Mouse (Mus musculus) midbrain, postnatal 0 days (tissue): ENCODE data around the gene Zfp963. TPM values are rescaled to one million over a fixed set of nuclear protein-coding genes. Genes with fewer than 3 reads are reported as not detected.

ENCODE experiments used
- ATAC-seq: fragments of 200-750 bp; cut with Nextera tagmentation; 2 replicates; pipeline ENCODE4 v1.8.0; 2017; ENCODE audit warnings: moderate number of reproducible peaks, mild to moderate bottlenecking, moderate TSS enrichment, moderate library complexity; ENCODE audit not compliant: low FRiP score
- DNase-seq: peaks from one replicate; pipeline ENCODE4 v3.0.0-alpha.2; 2015; ENCODE audit warnings: low spot score
- H3K27ac ChIP-seq: fragments of 300-500 bp; sonication (generic); 2 replicates; pipeline ENCODE4 v1.5.1; 2014; ENCODE audit warnings: low read depth, mild to moderate bottlenecking, low read length, mixed read lengths
- H3K27me3 ChIP-seq: fragments of 300-500 bp; sonication (generic); 2 replicates; pipeline ENCODE4 v1.6.1; 2014; ENCODE audit warnings: low read length, control low read depth, mixed read lengths; ENCODE audit not compliant: insufficient read depth
- H3K36me3 ChIP-seq: fragments of 300-500 bp; sonication (generic); 2 replicates; pipeline ENCODE4 v1.6.1; 2014; ENCODE audit warnings: low read length, control low read depth, mixed read lengths; ENCODE audit not compliant: insufficient read depth
- H3K4me1 ChIP-seq: fragments of 300-500 bp; sonication (generic); 2 replicates; pipeline ENCODE4 v1.6.1; 2014; ENCODE audit warnings: mild to moderate bottlenecking, control low read depth, antibody characterized with exemption, low read length, mixed read lengths; ENCODE audit not compliant: insufficient read depth
- H3K4me2 ChIP-seq: fragments of 300-500 bp; sonication (generic); 2 replicates; pipeline ENCODE4 v1.6.1; 2014; ENCODE audit warnings: low read depth, mild to moderate bottlenecking, low read length, mixed read lengths; ENCODE audit not compliant: poor library complexity, severe bottlenecking
- H3K4me3 ChIP-seq: fragments of 300-500 bp; sonication (generic); 2 replicates; pipeline ENCODE4 v1.5.1; 2014; ENCODE audit warnings: low read depth, mild to moderate bottlenecking, low read length, moderate library complexity
- H3K9ac ChIP-seq: fragments of 300-500 bp; sonication (generic); replicated peaks from 2 replicates; pipeline ENCODE4 v1.6.1; 2014; ENCODE audit warnings: mild to moderate bottlenecking, low read length, moderate library complexity, mixed read lengths; ENCODE audit not compliant: poor library complexity, severe bottlenecking
- H3K9me3 ChIP-seq: fragments of 300-500 bp; sonication (generic); 2 replicates; pipeline ENCODE4 v1.6.1; 2016; ENCODE audit warnings: low read length, control low read depth
- CTCF ChIP-seq: IDR thresholded peaks from 2 replicates; pipeline ENCODE4 v1.5.1; 2016; ENCODE audit warnings: antibody characterized with exemption, mild to moderate bottlenecking
- WGBS: fragments of 180-500 bp; shearing (Covaris S2); extraction: QIAGEN DNeasy Blood & Tissue Kit; methylation state at CpG from one replicate; pipeline ENCODE4 v1.1.7; 2014; 5-methylcytosine and 5-hydroxymethylcytosine counted together
- polyA plus RNA-seq: library from polyadenylated mRNA; unstranded; fragments of >200 nt; fragmentation: Nextera tagmentation; extraction: Ambion mirVana; gene quantifications from 2 replicates; pipeline ENCODE4 v1.2.1, GENCODE M21; 2015
- total RNA-seq: library from RNA; depleted of rRNA; stranded (reverse); fragments of >200 nt; gene quantifications from 2 replicates; pipeline ENCODE4 v1.2.3, GENCODE M21; 2014

Gene Zfp963
- total and polyA plus RNA-seq, 2 experiments from 2014 or later: 3.3 to 5.5 TPM

DNA sequence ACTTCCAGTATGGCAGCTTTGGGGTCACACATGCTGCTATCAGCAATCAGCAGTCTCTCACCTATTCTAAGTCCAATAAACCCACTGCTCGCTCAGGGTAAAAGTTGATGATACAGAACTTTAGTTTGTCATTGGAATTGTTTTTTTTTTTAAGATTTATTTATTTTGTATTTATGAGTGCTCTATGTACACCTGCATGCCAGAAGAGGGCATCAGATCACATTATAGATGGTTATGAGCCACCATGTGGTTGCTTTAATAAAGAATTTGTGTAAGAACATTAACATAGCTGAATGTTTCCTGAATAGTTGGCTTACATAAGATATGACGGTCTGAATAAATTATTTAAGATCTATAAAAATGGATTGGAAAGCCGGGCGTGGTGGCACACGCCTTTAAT is 8.5 kb upstream of the Zfp963 start:
- WGBS: 94% methylated on average over 5 of the region's 5 CpGs
- Histone ChIP-seq H3K4me1 (no peaks in the 10 kb centered on the region), H3K27ac (no peak overlapping the region), H3K9me3 (no peaks in the 10 kb centered on the region), H3K9ac (no peak overlapping the region), H3K4me3 (no peak overlapping the region), H3K27me3 (no peaks in the 10 kb centered on the region), H3K36me3 (peaks cover 17% of the 10 kb centered on the region; the same call in 1 of the 2 replicates), H3K4me2 (no peak overlapping the region)
- ATAC-seq: no peak
- TF ChIP-seq CTCF: peak; percentile 52
- no peak for DNase-seq

DNA sequence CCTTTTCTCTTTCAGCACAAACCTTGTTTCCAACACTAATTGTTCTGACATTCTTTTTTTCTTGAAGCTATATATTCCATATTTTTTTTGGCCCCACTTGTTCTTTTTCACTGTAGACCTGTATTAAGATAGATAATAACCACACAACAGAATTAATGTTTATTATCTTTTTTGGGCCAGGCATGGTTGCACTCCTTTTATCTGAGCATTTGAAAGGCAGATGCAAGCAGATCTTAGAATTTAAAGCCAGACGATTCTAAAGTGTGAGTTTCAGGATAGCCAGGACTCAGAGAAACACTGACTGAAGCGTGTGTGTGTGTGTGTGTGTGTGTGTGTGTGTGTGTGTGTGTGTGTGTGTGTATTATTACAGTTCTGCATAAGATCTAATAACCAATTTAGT is 2.7 kb upstream of the Zfp963 start:
- Histone ChIP-seq H3K27me3 (no peaks in the 10 kb centered on the region), H3K9ac (no peak overlapping the region), H3K4me3 (no peak overlapping the region), H3K4me2 (no peak overlapping the region), H3K36me3 (peaks cover 6% of the 10 kb centered on the region; the same call in 1 of the 2 replicates), H3K27ac (no peak overlapping the region), H3K4me1 (peaks cover 5% of the 10 kb centered on the region), H3K9me3 (no peaks in the 10 kb centered on the region)
- WGBS: 88% methylated on average over 2 of the region's 2 CpGs
- DNase-seq: no peak
- no peak for ATAC-seq
- no peak for TF ChIP-seq CTCF

DNA sequence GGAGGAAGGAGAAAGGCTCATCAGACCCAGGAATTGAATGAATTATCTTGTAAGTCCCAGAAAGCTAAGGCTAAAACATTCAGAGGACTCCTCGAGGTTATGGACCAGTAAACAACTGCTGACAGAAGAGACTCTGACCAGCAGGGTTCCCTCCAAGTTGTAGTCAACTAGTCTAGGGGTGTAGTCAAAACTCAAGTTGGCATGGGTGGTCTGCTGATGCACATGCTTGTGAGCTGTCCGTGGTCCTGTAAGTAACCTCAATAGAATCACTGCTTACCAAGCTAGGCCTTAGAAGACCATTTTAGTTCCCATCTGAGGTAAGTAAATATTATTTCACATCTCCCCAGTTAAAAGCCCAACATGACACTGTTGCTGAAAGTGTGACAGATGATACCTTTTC is 8.5 kb downstream of the Zfp963 start:
- Histone ChIP-seq H3K9me3 (no peaks in the 10 kb centered on the region), H3K4me3 (no peak overlapping the region), H3K27me3 (no peaks in the 10 kb centered on the region), H3K36me3 (peaks cover 8% of the 10 kb centered on the region), H3K4me1 (no peaks in the 10 kb centered on the region), H3K4me2 (no peak overlapping the region), H3K9ac (no peak overlapping the region), H3K27ac (no peak overlapping the region)
- TF ChIP-seq CTCF: no peak
- 88% methylated on average over 2 of the region's 2 CpGs for WGBS
- DNase-seq (no peak), ATAC-seq (no peak)

- Histone ChIP-seq H3K4me1 (no peaks in the 10 kb centered on the region), H3K36me3 (peaks cover 8% of the 10 kb centered on the region), H3K9ac (no peak overlapping the region), H3K9me3 (no peaks in the 10 kb centered on the region), H3K4me3 (no peak overlapping the region), H3K27me3 (no peaks in the 10 kb centered on the region), H3K27ac (no peak overlapping the region), H3K4me2 (no peak overlapping the region)
- no peak for TF ChIP-seq CTCF
- 91% methylated on average over 6 of the region's 6 CpGs for WGBS
- DNase-seq (no peak), ATAC-seq (no peak)
Measured at GRCm38 (mm10) chr8:69740763-69741162, 9.0 kb downstream of the Zfp963 start.

DNA sequence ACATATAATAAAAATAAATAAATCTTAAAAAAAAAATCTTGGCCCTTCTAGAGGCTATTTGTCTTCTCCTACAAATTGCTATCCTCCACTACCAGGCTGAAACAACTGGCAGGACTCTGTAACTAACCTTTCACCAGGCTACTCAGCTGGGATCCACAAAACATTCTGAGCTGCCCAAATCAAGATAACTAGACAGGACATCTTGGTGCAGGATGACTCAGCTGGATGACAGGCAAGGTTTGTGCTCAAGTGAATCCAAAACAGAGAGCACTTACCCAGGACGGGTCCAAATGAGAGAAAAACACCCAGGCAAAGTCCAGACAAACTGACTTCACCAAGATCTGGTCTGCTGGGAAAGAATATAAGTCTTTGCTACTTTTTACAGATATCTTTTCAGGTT is 14.3 kb downstream of the Zfp963 start:
- WGBS: 77% methylated on average over 1 of the region's 1 CpGs

DNA sequence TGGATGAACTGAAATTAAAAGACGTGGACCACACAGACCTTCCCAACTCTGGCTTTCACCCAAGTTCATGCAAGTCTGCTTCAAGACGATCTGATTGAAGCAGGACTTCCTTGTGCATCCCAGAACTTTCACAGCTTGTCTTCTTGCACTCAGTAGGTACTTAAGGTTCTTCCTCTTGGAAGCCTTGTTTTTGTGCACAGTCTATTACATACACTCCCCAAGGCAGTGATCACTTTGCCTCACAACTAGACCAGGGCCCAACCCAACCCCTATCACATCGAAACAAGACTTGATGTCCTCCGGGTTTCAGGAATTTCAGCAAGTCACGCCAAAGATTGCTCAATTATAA is 32.6 kb downstream of the Zfp963 start:
- Histone ChIP-seq H3K4me3 (peak overlapping the region; percentile 25), H3K9ac (no peak overlapping the region), H3K4me2 (peak overlapping the region; percentile 48), H3K27ac (no peak overlapping the region), H3K27me3 (no peaks in the 10 kb centered on the region), H3K36me3 (no peaks in the 10 kb centered on the region), H3K9me3 (no peaks in the 10 kb centered on the region), H3K4me1 (peaks cover 9% of the 10 kb centered on the region)
- 46% methylated on average over 5 of the region's 5 CpGs for WGBS
- ATAC-seq: no peak
- DNase-seq: no peak
- no peak for TF ChIP-seq CTCF

More for the DNA sequence above, 14.3 kb downstream of the Zfp963 start:
- no peak overlapping the region for H3K4me2 ChIP-seq
- no peak for DNase-seq
- no peaks in the 10 kb centered on the region for H3K27me3 ChIP-seq
- H3K27ac ChIP-seq: no peak overlapping the region
- H3K9ac ChIP-seq: no peak overlapping the region
- no peaks in the 10 kb centered on the region for H3K36me3 ChIP-seq
- H3K4me3 ChIP-seq: no peak overlapping the region
- H3K4me1 ChIP-seq: no peaks in the 10 kb centered on the region
- no peak for TF ChIP-seq CTCF
- ATAC-seq: no peak
- H3K9me3 ChIP-seq: no peaks in the 10 kb centered on the region
